Mouse (Mus musculus): ENCODE data around the gene Igsf8.

The Igsf8 gene

GRCm38 (mm10) chr1:172302851-172303250, 41.4 kb downstream of the Igsf8 start:
- in situ Hi-C loops (cut with MboI, MseI): loop anchor here (10.0 kb wide), 1 partner anchor 88 kb away; the partner anchor contains the start of gene Casq1

GRCm38 (mm10) chr1:172304443-172304842, 43.0 kb downstream of the Igsf8 start:
- in situ Hi-C loops (cut with MboI, MseI): loop anchor here (10.0 kb wide), 1 partner anchor 90 kb away; the partner anchor contains the start of gene Casq1

GRCm38 (mm10) chr1:172305153-172305552, 43.7 kb downstream of the Igsf8 start:
- in situ Hi-C loops (cut with MboI, MseI): loop anchor here (10.0 kb wide), 1 partner anchor 90 kb away; the partner anchor contains the start of gene Casq1

DNA sequence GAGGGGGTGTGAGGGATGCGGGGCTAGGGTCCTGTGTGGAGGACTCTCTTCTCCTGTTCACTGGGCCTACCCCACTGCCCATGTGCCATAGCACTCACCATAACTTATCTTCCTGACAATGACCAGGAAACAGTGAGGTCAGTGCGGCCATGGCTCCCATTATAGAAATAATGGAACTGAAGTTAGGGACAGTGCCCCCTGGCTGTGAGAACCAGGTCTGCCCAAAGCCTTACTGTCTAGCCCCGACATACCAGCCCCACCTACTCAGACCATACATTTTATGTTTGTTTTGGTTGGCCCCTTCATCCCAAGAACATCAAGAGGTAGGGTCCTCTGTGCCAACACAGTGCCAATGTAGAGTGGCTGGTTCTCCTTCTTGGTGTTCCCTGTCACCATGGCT, 44.2 kb downstream of the Igsf8 start:
- in situ Hi-C loops (cut with MboI, MseI): loop anchor here (10.0 kb wide), 1 partner anchor 91 kb away; the partner anchor contains the start of gene Casq1

- in situ Hi-C loops (cut with MboI, MseI): loop anchor here (10.0 kb wide), 1 partner anchor 91 kb away; the partner anchor contains the start of gene Casq1
Measured at GRCm38 (mm10) chr1:172306196-172306595, 44.8 kb downstream of the Igsf8 start.

DNA sequence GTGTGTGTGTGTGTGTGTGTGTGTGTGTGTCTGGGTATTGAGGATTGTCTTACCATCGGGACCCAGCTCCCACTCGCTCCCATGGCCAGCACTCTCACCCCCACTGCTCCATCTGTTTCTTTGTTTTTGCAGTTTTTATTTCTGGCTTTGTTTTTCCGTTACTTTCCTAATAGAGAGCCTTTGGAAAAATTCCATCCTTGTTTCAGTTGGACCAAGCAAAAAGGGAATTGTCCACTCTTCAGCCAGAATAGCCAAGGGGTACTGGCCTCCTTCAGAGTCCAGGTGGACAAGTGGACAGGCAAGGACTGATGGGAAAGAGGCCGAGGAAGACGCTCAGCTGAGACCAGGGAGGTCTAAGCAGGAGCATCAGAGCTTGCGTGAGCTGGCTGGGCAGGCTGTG, 45.4 kb downstream of the Igsf8 start:
- in situ Hi-C loops (cut with MboI, MseI): loop anchor here (10.0 kb wide), 1 partner anchor 92 kb away; the partner anchor contains the start of gene Casq1

- in situ Hi-C loops (cut with MboI, MseI): loop anchor here (10.0 kb wide), 1 partner anchor 93 kb away; the partner anchor contains the start of gene Casq1
Measured at GRCm38 (mm10) chr1:172307936-172308335, 46.5 kb downstream of the Igsf8 start.

GRCm38 (mm10) chr1:172308409-172308808, 47.0 kb downstream of the Igsf8 start:
- in situ Hi-C loops (cut with MboI, MseI): loop anchor here (10.0 kb wide), 1 partner anchor 94 kb away; the partner anchor contains the start of gene Casq1

GRCm38 (mm10) chr1:172309699-172310398, 48.4 kb downstream of the Igsf8 start:
- in situ Hi-C loops (cut with MboI, MseI): loop anchor here (5.0 to 10.0 kb wide), 3 partner anchors 95 to 265 kb away; partner anchors contain the start of genes Casq1 and Dcaf8

DNA sequence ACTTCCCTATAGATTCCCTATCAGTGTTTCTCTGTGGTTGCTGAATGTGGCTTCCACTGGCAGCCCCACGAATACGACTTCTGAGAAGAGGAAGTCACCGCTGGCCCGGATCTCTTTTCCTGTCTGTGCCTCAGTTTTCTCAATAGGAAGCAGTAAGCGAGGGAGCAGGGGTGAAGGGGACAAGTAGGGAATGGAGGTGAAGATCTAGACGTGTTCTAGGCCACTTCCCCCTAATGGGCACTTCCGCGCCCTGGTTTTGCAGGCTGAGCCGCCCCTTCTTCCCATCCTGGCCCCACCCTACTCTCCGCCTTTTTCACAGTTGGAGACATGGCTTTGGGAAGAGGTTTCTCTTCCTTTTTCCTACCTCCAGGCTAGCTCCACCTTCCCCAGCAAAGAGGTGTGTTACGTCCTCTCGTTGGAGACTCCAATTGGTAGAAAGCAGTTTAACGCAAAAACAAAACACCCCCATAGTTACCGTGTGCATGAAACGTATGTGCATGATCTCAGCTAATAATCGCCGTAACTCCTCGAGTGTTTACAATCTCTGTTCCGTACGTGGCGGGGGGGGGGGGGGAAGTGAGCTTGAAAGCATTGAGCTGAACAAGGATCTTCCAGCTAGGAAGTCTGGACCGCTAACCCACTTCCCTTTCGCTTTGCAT, 49.9 kb downstream of the Igsf8 start:
- in situ Hi-C loops (cut with MboI, MseI): loop anchor here (5.0 to 10.0 kb wide), 2 partner anchors 164 to 267 kb away; partner anchors contain the start of gene Dcaf8

GRCm38 (mm10) chr1:172311921-172312767, 50.7 kb downstream of the Igsf8 start:
- in situ Hi-C loops (cut with MboI, MseI): loop anchor here (5.0 to 10.0 kb wide), 2 partner anchors 165 to 267 kb away; partner anchors contain the start of gene Dcaf8

DNA sequence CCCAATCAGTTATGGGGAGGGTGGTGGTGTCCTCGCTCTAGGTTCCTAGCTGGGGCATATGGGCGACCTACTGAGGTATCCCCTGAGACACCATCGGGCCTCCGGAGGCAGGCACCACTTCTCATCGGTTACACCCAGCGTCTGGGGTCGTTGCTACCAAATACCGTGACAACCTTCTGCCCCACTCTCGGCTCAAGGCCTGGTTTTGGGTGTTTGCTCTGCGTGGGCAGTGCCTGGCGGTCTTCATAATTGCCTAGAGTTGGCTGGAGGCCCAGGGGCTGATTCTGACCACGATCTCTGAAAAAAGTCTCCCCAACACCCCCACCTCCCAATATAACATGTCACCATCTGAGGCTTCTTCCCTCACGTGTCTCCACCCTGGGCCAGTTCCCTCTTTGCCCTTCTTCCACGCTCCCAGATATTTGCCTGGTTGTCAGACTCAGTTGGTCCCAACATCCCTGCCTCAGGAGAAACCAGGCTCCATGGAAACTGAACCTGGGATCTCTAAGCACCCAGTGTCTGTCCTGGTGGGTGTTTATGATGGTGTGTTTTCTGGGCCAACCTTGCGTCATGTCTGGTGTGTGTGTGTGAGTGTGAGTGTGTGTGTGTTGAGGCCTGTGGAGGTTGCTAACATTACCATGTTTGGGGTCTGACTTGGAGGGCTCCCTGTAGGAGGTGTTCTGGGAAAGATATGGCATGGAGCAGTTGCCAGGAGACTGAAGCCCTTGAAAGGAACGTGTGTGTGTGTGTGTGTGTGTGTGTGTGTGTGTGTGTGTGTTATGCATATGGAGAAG, 51.5 kb downstream of the Igsf8 start:
- in situ Hi-C loops (cut with MboI, MseI): loop anchor here (5.0 to 10.0 kb wide), 2 partner anchors 166 to 268 kb away; partner anchors contain the start of gene Dcaf8

DNA sequence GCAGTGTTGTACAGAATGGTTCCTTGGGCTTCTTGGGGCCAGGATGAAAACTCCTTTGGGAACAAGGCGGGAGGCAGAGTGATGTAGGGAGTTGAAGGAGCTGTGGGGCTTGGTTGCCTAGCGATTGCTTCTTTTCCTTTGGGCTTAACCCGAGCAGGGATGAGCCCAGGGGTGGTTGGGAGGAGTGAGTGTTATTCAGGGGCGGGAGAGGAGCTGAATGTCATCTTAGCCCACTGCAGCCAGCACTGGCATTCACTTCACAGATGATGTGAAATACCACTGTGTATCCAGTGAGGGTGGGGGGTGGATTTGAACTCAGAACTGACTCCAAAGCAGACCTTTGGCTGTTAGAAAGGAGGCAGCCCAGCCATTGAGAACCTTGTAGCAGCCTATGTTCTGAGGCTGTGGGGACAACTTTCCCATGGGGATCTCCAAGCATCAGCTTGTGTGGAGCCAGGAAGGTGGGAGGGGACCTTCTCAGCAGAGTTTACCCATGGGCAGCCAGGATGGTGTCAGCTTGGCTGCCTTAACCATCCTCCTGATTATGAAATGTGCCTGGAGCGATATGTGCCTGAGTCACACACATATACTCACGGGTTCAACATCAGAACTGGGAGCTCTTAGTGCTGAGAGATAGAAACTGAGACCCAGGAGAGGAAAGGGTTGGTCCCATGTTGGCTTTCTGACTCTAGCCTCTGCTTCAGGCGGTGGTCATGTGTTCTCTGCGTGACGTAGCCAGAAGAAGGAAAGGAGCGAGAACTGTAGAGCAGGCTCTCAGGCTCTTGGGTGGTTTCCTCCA, 52.4 kb downstream of the Igsf8 start:
- in situ Hi-C loops (cut with MboI, MseI): loop anchor here (5.0 to 10.0 kb wide), 2 partner anchors 167 to 269 kb away; partner anchors contain the start of gene Dcaf8

DNA sequence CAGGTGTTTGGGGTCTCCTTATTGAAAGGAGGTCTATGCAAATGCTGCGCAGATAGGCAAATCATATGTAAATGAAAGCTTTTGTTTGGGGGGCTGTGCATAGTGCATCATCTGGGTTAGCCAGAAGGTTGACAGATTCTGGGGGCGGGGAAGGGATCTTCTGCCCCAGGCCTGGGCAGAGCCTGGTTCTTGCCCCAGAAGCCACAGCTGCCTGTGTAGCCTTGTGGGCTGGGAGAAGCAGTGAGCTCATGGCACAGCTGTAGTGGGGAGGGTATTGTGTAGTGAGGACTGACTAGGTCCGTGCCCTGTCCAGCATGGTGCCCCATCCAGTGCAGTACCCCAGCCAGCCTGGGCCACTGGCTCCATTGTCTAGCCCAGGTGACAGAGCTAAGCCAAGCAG, 53.5 kb downstream of the Igsf8 start:
- in situ Hi-C loops (cut with MboI, MseI): loop anchor here (5.0 to 10.0 kb wide), 2 partner anchors 168 to 270 kb away; partner anchors contain the start of gene Dcaf8

- in situ Hi-C loops (cut with MboI, MseI): loop anchor here (10.0 kb wide), 1 partner anchor 273 kb away; no protein-coding TSS in a partner anchor
Measured at GRCm38 (mm10) chr1:172317431-172317830, 56.0 kb downstream of the Igsf8 start.

DNA sequence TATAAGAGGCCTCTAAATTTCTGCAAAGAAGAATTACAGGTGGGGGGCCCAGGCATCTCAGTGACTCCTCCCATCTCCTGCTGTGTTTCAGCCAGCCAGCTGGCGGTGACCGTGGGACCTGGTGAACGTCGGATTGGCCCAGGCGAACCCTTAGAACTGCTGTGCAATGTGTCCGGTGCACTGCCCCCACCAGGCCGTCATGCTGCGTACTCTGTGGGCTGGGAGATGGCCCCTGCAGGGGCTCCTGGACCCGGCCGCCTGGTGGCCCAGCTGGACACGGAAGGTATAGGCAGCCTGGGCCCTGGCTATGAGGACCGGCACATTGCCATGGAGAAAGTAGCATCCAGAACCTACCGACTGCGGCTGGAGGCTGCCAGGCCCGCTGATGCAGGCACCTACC, 56.5 kb downstream of the Igsf8 start:
- in situ Hi-C loops (cut with MboI, MseI): loop anchor here (10.0 kb wide), 1 partner anchor 273 kb away; no protein-coding TSS in a partner anchor

- in situ Hi-C loops (cut with MboI, MseI): loop anchor here (10.0 kb wide), 1 partner anchor 274 kb away; no protein-coding TSS in a partner anchor
Measured at GRCm38 (mm10) chr1:172318424-172319035, 57.1 kb downstream of the Igsf8 start.

DNA sequence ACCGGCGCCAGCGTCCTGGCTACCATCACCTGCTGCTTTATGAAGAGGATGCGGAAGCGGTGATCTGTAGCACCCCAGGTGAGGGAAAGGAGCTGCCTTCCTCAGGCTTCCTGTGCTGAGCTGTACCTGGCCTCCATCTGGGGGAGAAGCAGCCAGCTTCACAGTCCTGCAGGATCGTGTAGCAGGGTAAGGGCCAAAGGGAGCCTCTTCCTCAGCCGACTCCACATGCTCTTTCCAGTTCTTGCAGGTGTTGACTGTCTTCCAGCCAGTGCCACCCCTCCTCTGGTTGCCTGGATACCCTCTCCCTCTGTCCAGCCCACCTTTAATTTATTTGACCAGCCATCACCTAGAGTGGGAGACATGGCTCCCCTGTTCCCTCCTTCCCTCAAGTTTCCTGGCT, 57.9 kb downstream of the Igsf8 start:
- in situ Hi-C loops (cut with MboI, MseI): loop anchor here (10.0 kb wide), 1 partner anchor 275 kb away; no protein-coding TSS in a partner anchor
